Mouse (Mus musculus): Measurements from ENCODE around the gene Znhit1. TPM values are rescaled to one million over a fixed set of nuclear protein-coding genes. Genes with fewer than 3 reads are reported as not detected.
"Not testable (repeated sequence)": the region's sequence is repeated elsewhere in the genome, so short reads cannot be mapped to it uniquely, and the experiment has no call there.

The Znhit1 gene
- total RNA-seq, 2 experiments from 2014 or later = 84.0 to 97.9 TPM

GRCm38 (mm10) chr5:136953015-136953414 lies 34.8 kb downstream of the Znhit1 start, which contains the start of gene Fis1:
Gene Fis1 (plus strand): TSS chr5:136953275.
- peak; percentile 98 to 99 for DNase-seq

GRCm38 (mm10) chr5:136952153-136952552 lies 35.7 kb downstream of the Znhit1 start:
- DNase-seq = no peak

DNA sequence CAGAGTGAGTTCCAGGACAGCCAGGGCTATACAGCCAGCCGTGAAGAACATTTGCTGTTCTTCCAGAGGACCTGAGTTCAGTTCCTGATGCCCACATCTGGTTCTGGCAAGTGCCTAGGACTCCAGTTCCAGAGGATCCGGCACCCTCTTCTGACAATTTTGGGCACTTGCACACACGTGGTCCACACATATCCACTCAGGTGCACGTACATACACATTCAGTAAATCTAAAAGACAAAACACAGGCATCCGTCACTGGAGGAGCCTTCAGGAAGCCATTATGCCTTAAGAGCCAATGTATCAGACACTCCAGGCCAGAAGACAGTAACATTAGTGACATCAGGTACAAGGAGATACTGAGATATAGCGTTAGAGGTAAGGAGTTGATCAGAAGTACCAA lies 37.3 kb downstream of the Znhit1 start:
- DNase-seq = no peak

DNA sequence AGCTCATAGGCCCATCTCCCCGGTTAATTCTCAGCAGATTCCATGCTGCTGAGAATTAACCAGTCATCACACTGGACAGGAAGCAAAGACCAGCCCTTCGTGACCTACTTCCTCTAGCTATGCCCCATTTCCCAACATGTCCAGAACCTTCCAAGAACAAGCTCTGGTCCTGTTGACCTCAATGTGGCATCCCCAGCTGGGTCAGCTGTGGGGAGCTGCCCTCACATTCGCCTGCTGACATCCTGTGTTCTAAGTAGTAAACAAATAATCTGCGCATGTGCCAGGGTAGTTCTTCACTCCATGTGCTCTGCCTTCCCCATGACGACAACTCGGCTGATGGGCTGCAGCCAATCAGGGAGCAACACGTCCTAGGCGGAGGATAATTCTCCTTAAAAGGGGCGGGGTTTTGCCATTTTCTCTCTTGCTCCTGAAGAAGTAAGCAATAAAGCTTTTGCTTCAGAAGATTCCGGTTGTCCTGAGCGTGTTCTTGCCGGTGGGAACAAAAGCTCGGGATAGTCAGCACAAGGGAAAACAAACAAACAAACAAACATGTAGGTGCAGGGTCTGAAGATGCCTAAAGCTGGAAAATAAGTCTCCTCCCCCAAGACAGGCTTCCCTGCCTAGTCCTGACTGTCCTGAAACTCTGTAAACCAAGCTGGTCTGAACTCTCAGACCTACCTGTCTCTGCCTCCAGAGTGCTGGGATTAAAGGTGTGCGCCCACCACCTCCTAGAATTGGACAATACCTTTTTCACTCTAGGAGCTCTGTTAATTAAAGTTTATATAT lies 38.1 kb downstream of the Znhit1 start:
- DNase-seq = not testable (repeated sequence)

DNA sequence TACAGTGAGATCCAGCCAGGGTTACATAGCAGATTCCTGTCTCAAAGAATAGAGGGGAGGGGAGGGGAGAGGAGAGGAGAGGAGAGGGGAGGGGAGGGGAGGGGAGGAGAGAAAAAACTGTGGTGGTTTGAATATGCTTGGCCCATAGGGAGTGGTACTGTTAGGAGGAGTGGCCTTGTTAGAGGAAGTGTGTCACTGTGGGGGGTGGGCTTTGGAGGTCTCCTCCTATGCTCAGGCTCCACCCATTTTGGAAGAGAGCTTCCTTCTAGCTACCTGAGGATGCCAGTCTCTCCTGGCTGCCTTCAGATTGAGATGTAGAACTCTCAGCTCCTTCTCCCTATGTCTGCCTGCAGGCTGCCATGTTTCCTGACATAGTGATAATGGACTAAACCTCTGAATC lies 39.9 kb downstream of the Znhit1 start:
- DNase-seq = no peak

DNA sequence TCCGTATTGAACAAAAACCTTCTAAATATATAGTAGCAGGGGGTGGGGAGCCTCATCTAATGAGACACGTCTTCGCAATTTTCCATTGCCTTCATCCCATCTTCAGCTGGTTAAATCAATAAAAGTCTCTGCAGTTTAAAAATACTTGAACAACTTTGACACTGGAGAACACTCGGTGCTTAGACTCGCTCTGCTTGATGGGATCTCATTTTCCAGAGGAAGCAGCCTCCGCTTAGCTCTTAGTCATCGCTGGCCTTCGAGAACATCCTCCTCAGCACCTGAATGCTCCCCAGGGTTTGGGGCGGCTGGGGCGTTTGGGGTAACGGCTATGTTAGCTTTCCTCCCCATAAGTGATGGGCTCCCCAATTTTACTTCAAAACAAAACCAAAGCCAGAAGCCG lies 42.7 kb downstream of the Znhit1 start:
- no peak for DNase-seq

DNA sequence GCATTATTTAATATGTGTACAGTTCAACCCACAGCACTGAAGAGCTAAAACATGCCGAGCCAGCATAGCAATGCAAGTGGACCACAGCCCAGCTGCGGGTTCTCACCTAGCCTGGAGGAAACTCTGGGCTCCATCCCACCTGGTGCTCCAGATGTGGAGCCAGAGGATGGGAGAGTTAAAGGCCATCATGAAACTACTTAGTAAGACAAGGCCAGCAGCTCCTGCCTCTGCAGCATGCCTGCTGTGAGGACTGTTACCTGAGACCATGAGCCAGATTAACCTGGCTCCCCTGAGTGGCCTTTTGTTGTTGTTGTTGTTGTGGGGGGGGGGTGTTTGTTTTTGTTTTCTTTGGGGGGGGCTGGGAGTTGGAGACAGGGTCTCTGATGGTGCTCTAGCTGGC lies 44.4 kb downstream of the Znhit1 start:
- DNase-seq = no peak

GRCm38 (mm10) chr5:136942781-136943180 lies 45.0 kb downstream of the Znhit1 start:
- DNase-seq = no peak

- DNase-seq = no peak
Observed at GRCm38 (mm10) chr5:136940845-136941560, 46.8 kb downstream of the Znhit1 start.

GRCm38 (mm10) chr5:136940029-136940428 lies 47.8 kb downstream of the Znhit1 start:
- not testable (repeated sequence) for DNase-seq

DNA sequence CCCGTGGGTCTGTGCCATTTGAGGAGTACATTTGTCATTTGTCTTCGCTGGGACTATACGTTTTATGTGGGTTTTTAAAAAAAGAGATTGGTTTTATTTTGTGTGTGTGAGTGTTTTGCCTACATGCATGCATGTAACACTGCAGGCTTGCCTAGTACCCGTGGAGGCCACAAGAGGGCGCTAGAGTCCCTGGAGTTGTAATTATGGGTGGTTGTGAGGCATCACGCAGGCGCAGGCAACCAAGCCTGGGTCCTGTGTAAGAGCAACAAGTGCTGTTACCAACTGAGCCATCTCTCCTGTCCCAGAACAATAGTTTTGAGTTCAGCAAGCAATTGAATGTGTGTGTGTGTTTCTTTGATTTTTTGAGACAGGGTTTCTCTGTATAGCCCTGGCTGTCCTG lies 48.5 kb downstream of the Znhit1 start:
- no peak for DNase-seq

DNA sequence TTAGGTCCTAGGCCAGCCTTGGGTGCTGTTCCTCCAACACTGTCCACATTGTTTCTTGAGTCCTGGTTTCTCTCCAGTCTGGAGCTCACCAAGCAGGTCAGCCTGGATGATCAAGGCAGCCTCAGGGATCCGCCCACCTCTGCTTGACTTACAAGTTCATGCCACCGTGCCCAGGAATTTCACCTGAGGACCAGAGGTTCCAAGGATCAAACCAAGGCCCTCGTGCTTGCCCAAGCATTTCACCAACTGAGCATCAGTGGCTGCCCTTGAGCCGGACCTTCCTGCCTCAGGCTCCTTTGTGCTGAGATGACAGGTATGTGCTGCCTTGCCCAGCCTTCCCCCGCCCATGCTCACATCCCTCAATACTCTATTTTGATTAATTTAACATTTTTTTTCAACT lies 50.2 kb downstream of the Znhit1 start:
- no peak for DNase-seq

DNA sequence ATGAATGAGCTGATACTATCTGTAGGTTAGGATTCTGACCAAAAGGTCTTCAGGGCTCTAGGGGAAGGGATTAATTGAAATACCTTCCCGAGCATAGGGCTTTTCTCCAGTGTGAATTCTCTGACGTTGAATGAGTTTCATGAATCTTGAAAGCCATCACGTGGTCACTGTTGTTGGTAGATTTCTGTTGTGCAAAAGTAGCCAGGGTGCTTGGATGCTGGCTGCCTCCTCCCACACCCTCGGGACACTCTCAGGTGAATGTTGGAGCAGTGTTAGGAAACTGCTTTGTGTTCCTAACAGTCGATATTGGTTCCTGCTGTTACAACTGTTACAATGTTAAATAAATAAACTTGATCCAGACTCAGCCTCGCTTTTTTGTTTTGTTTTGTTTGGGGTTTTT lies 51.1 kb downstream of the Znhit1 start:
- DNase-seq = no peak

- DNase-seq = no peak
Observed at GRCm38 (mm10) chr5:136935905-136936695, 51.7 kb downstream of the Znhit1 start.

DNA sequence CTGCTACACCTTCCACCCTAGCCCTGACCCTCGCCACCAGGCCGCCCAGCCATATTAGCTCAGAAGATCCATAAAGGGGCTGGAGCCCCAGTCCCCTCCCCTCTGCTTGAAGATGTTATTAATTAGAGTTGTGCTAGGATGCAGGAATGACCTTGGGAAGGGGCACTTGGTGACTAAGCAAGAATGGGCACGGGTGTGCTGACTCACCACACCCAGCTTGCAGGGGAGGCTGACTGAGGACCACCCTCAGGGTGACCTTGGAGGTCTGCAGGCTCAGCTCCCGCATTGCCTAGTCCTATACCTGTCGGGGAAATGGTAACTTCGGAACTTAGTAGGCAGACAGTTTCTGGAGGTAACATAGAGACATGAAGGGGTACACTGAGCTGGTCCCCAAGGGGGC lies 53.9 kb downstream of the Znhit1 start:
- peak in 1 of 2 experiments; percentile 45 for DNase-seq

DNA sequence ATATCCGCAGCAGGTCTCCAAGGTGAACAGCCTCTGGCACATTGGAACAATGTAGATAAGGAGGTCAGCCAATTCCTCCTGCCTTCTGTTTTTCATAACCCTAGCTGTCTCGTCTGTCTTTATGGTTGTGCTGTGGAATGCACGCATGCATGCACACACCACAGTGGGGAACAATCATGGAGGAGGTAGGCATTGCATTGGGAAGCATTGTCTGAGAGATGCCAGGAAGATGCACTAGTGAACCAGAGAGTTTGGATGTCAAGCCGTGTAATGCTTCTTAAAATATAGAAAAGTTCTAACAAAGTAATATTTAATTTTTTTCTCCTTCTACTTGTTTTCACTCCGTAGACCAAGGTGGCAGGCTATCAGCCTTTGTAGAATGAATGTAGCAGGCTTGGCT lies 54.9 kb downstream of the Znhit1 start:
- DNase-seq = no peak

Small RNAs within 50 kb of the gene (microRNA-seq; reads per million reads assigned to microRNA genes)
- 30.4 reads per million, percentile 38 among the genes with 10 or more reads in this experiment for gene Mir702

Other genes with a start within 250 kb of the Znhit1 start
- gene Col26a1, start 104.8 kb downstream of the Znhit1 start, total RNA-seq (2021) = under 1 TPM; 0.26 to 0.43 TPM
- 10 to 100 TPM; 31.9 to 39.4 TPM for gene Ift22, start 79.9 kb downstream of the Znhit1 start, total RNA-seq (2021)
- gene Fis1, start 34.7 kb downstream of the Znhit1 start, total RNA-seq (2021) = 100 to 1,000 TPM; 200 to 208 TPM
- 10 to 100 TPM; 11.3 to 15.9 TPM for gene Cldn15, start 21.4 kb downstream of the Znhit1 start, total RNA-seq (2021)
- gene Plod3, start 1.0 kb downstream of the Znhit1 start, total RNA-seq (2021) = 10 to 100 TPM; 67.5 to 78.8 TPM
- 10 to 100 TPM in 1 of 2 experiments, 1 to 10 TPM in 1; 8.8 to 71.5 TPM for gene Vgf, start 38.4 kb upstream of the Znhit1 start, total RNA-seq (2021)
- gene Ap1s1, start 58.1 kb upstream of the Znhit1 start, total RNA-seq (2021) = 10 to 100 TPM; 91.3 to 93.7 TPM
- 10 to 100 TPM in 1 of 2 experiments, 1 to 10 TPM in 1; 3.5 to 11.2 TPM for gene Serpine1, start 84.2 kb upstream of the Znhit1 start, total RNA-seq (2021)
- gene Trim56, start 128.2 kb upstream of the Znhit1 start, total RNA-seq (2021) = 10 to 100 TPM; 40.9 to 44.8 TPM
- not detected for gene Muc3, start 161.3 kb upstream of the Znhit1 start, total RNA-seq (2021)
- under 1 TPM in 1 of 2 experiments, not detected in 1; 0.17 TPM for gene Muc3a, start 224.4 kb upstream of the Znhit1 start, total RNA-seq (2021)